Mouse (Mus musculus): ENCODE results near the gene Rgs6. TPM values are rescaled to one million over a fixed set of nuclear protein-coding genes. Genes with fewer than 3 reads are reported as not detected.

Gene Rgs6
- total RNA-seq, 4 experiments from 2014 or later: 0.14 to 1.0 (median 0.67) TPM

- DNase-seq: peak; percentile 6
Observed at GRCm38 (mm10) chr12:82880711-82881110, 292.6 kb downstream of the Rgs6 start.

GRCm38 (mm10) chr12:82883079-82883478, 295.0 kb downstream of the Rgs6 start:
- DNase-seq: no peak

- no peak for DNase-seq
Observed at GRCm38 (mm10) chr12:82894971-82895838, 307.1 kb downstream of the Rgs6 start.

GRCm38 (mm10) chr12:82905773-82906172, 317.7 kb downstream of the Rgs6 start:
- DNase-seq: no peak

GRCm38 (mm10) chr12:82910846-82911245, 322.8 kb downstream of the Rgs6 start:
- DNase-seq: no peak

GRCm38 (mm10) chr12:82914127-82914526, 326.0 kb downstream of the Rgs6 start:
- no peak for DNase-seq

GRCm38 (mm10) chr12:82920146-82920545, 332.1 kb downstream of the Rgs6 start:
- no peak for DNase-seq

GRCm38 (mm10) chr12:82921287-82922015, 333.4 kb downstream of the Rgs6 start:
- DNase-seq: no peak

GRCm38 (mm10) chr12:82922856-82923506, 334.9 kb downstream of the Rgs6 start:
- no peak for DNase-seq

- peak; percentile 10 for DNase-seq
Observed at GRCm38 (mm10) chr12:82932706-82933461, 344.8 kb downstream of the Rgs6 start.

GRCm38 (mm10) chr12:82935121-82935762, 347.1 kb downstream of the Rgs6 start:
- peak; percentile 37 for DNase-seq

- no peak for DNase-seq
Observed at GRCm38 (mm10) chr12:82935767-82936166, 347.7 kb downstream of the Rgs6 start.

GRCm38 (mm10) chr12:82940461-82940860, 352.4 kb downstream of the Rgs6 start:
- DNase-seq: no peak

GRCm38 (mm10) chr12:82946507-82946906, 358.4 kb downstream of the Rgs6 start:
- DNase-seq: peak; percentile 63

- DNase-seq: no peak
Observed at GRCm38 (mm10) chr12:82961111-82961510, 373.0 kb downstream of the Rgs6 start.

GRCm38 (mm10) chr12:82961852-82962251, 373.8 kb downstream of the Rgs6 start:
- no peak for DNase-seq

GRCm38 (mm10) chr12:82970521-82971105, 382.5 kb downstream of the Rgs6 start:
- DNase-seq: no peak

GRCm38 (mm10) chr12:82971176-82971575, 383.1 kb downstream of the Rgs6 start:
- DNase-seq: no peak

- DNase-seq: no peak
Observed at GRCm38 (mm10) chr12:82972661-82973060, 384.6 kb downstream of the Rgs6 start.

GRCm38 (mm10) chr12:82973771-82974170, 385.7 kb downstream of the Rgs6 start:
- DNase-seq: no peak

- DNase-seq: no peak
Observed at GRCm38 (mm10) chr12:82978275-82978674, 390.2 kb downstream of the Rgs6 start.

All from adrenal gland, adult 8-10 months (tissue).